Mouse (Mus musculus) A20 (cell line): ENCODE results near the gene Dync1i2.

Source experiments
- DNase-seq: peaks from one replicate; pipeline ENCODE4 v3.0.0-alpha.2; 2011; ENCODE audit warnings: low read depth, low spot score

Gene Dync1i2

DNA sequence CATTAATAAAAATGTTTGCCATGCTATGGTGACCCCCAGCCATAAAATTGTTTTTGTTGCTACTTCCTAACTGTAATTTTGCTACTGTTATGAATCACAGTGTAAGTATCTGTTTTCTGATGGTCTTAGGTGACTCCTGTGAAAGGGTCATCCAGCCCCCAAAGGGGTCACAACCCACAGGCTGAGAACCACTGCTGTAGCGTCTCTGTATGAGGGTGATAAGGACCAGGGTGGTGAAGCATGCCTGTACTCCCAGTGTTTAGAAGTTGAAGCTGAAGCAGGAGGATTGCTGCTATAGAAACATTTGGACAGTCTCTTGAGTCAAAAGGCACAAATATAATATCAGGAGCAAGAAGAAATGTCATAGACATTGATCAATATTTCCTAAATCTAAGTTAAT is 57.8 kb downstream of the Dync1i2 start:
- no peak for DNase-seq

DNA sequence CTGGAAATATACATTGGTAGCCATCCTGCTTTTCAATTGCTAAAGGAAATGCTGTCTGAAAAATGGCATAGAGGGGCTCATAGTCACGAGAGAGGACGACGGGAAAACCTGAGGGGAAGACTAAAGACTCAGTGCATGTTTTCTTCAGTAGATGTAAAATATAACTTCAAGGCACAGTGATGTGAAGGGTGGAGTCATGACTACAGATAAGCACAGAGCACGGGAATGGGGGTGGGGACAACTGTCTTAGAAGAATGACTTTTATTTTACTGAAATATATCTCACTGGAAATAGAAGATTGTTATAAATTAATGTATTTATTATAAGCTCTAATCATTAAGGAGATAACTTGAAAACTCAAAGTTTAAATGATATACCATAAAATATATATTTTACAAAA is 58.6 kb downstream of the Dync1i2 start:
- DNase-seq = no peak

DNA sequence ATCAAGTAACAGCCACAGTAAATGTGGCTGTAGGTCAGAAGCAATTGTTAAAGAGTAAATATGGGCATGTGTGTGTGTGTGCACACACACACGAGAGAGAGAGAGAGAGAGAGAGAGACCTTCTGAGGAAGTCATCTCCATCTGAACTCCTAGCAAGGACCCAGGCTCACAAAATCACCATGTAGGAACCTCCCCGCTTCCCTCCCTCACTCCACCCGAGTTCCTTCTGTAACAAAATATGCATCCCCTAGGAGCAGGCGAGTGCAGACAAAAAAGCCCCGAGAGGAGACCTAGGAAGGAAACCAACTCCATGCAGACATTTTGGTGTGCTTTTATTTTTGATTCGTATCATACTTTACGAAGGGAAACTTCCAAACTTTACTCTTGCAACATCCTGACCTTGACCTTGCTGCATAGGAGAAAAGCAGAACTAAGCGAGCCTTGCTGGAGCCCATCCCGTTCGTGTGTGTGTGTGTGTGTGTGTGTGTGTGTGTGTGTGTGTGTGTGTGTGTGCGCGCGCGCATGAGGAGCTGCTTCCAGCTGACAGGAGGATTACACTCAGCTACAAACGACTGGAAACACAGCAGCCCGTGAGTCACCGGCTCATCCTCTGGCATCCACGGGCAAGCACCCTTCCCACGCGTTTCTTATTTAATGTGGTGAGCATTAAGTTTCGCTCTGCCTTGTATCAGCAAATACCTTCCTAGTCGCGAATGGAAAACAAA is 62.6 kb downstream of the Dync1i2 start:
- no peak for DNase-seq

DNA sequence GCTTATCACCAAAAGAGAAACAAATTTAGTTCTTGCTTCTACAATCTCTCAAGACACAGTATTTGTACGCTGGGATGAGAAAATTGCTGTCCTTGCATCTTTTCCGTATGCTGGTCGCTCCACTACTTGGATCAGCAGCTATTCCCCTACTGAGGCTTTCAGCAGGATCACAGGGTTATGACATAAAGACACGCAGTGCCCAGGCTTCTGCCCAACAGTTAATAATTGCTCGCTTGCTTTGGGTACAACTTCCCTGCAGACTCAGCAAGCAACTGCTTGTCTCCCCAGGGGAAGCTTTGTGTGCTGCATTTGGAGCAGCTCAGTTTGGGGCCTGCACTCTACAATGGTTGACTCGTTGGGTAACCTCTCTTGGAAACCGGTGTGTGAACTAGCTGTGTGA is 64.2 kb downstream of the Dync1i2 start:
- DNase-seq = no peak

DNA sequence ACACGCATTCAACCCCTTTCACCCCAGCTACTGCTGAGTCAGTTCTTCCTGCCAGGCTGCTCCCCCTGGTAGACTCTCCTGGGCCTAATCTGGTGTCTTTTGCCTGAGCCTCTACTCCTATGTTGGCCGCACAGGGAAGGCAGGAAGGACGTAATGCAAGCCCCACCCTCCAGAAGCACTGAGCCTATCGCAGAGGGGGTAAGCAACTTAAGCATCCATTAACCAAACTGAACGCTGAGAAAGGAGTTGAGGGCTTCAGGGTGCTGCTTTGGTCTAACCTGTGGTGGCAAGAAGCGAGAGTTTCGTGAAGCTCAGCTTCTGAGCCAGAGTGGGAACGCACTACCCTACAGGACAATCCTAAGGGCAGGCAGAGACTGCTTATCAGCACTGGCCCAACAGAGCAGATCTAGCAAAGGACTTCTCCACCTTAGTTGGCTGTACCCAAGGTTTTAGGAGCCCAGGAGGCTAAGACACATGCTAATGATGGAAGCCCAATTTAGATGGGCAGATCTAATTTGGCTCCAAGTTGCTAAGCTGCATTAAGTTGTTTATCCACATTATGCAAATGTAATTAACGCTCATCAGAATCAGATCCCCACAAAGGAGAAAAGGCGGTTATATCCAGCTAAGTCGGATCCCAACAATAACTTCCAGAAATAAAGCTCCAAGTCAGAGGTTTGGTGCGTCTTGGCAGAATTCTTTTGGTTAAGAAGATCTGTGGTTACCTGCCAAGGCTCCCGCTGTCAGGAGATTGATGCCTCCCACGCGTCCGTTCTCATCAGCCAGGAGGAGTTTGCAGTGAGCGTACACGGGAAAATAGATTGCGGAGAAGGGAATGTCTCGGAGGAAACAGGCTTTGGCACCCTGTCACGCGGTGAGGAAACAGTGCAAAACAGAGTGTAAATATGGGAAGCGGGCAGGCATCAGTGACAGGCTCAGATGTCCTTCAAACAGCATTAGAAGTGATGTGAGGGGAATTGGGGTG is 67.6 kb downstream of the Dync1i2 start:
- DNase-seq = no peak

DNA sequence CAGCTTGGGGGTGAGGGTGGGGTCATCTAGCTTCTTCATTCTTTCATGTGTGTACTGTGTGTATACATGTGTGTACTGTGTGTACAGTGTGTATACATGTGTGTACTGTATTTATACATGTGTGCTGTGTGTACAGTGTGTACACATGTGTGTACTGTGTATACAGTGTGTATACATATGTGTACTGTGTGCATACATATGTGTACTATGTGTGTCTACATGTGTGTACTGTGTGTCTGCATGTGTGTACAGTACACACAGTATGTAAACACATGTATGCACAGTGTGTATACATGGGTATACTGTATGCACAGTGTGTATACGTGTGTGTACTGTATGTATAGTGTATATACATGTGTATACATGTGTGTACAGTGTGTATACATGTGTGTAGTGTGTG is 70.5 kb downstream of the Dync1i2 start:
- DNase-seq = no peak

DNA sequence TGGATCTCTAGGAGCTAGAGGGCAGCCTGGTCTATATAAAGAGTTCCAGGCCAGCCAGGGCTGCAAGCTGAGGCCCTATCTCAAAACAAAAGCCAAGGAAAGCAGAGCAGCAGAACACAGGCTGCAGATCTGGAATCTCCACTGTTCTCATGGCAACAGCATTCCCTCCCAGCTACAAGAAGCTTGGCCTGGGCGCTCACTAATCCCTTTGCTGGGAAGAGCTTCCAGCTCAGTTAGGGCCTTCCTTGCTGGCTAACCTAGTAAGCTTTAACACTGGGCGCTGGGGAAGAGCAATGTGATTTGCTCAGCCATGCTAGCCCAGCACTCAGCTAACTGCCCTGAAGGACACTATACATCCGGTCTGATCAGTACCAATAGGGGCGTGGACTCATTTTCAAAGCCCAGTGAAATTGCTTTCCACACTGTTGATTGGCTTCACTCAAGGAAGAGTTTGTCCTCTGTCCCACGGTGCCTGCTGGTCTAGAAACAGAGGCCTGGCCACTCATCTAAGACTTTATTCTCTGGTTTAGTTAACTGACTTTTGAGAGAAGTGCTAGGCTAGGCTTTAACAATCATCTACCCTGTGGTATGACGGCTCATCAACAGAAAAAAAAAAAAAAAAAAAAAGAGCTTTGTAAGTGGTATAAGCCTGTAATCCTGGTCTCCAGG is 78.7 kb downstream of the Dync1i2 start:
- no peak for DNase-seq

DNA sequence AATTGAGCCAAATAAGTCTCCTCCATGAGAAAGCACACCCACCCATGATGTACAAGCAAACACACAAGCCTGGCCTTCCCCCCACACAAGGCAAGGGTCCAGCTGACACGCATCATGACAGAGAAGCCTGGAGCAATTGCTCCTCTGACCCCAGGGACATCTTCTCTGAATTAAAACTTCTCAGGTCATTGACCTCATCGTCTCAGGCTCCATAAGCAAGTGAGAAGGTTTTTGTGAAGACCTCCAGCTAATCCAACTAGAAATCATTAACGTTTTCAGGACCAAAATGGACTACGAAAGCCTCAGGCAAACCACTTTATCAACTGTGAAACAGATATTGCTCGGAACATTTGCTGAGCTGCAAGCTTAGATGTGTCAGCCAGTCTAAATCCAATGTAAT is 80.1 kb downstream of the Dync1i2 start:
- no peak for DNase-seq

DNA sequence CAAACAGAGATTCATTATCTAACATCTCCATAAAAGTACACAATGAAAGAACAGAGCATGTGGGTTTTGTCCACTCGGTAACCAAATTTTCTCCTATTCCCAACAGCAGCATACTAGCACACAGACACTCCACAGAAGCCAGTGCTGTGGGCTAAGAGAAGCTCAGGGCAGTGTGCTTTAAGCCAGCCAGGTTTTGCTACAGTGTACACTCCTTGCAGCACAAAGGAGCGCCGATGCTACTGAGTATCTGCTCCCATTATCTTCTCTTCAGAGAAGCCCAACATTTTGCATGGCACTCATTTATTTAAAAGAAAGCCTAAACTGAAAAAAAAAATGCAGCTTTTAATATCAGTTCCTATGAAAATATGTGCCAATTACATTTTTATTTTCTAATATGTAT is 82.5 kb downstream of the Dync1i2 start:
- no peak for DNase-seq

DNA sequence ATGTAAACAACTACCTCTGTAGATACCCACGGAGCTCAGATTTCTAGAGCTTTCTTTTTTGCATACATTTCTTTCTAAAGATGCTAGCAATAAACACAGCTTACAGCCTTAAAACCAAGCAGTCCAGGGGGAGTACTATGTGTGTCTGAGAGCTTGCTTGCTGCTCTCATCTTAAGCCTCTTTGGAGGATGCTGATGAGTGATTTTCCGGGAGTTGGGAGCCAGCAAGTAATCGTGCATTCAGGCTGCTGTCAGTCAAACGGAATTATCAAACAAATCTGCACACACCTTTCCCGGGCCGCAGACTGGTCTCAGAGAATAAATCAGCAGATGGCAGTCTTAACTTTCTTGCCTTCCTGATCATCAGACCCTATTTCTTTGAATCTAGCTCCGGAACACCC is 83.0 kb downstream of the Dync1i2 start:
- no peak for DNase-seq

DNA sequence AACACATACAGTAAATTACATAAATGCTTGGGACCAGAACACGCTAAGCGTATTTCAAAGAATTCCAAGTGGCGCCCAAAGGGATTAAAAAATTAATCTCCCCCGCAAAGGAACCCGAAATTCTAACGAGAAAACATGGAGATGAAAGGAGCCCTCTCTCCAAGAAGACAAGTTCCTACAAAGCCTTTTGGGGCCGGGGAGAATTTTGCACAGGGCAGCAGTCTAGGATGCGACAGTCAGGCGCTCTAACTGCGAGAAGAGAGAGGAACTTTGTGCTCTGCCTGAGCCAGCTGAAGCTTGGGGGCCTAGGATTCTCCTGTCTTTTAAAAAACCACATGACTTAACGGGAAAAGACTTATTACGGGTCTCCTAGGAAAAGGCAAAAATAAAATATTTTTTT is 84.3 kb downstream of the Dync1i2 start:
- no peak for DNase-seq

DNA sequence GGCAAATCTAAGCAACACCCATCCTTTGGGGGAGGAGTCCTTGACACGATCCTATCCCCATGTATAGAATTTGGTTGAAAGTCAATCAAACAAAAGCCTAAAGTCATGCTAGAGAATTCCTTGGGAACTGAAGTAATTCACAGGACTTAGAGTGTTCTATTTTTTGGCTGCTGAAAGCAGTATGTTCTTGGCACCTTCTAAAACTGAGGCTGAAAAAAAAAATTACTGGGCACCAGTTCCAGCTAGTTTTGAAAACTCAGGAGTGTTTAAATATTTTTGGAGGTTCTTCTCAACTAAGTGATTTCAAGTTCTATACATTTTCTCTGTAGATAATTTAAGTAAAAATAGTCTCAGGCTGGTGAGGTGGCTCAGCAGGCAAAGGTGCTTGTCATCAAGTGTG is 86.0 kb downstream of the Dync1i2 start:
- DNase-seq = no peak

DNA sequence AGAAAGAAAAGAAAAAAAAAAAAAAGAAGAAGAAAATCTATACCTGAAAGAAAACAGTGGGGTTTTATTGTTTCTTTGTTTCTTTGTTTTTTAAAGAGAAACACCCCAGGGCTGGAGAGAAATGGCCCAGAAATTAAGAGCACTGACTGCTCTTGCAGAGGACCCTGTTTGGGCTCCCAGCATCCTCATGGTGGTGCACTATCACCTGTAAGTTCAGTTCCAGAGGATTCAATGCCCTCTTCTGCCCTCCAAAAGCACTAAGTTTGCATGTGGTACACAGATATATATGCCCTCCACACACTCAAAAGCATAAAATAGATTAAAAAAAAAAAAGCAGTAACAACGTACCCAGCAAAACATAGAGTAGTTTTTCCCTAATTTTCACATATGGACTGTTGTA is 87.2 kb downstream of the Dync1i2 start:
- no peak for DNase-seq

DNA sequence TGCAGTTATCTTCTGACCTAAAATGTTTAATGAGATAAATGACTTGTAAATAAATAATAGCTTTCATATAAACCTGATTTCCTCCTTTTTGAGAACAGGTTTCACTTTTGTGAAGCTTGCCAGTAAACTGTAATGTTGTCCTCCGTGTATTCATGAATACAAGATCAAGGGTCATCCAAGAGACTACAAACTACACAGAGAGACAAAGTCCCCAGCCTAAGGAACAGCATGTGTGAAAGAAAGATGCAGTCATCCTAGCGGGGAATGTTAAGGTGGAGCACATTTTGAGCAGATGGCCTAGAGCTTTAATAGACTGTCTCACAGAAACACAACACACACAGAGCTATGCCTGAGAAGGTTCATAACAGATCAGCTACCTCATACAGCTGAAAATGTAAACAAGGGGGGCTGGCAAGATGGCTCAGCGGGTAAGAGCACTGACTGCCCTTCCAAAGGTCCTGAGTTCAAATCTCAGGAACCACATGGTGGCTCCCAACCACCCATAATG is 90.7 kb downstream of the Dync1i2 start:
- no peak for DNase-seq

DNA sequence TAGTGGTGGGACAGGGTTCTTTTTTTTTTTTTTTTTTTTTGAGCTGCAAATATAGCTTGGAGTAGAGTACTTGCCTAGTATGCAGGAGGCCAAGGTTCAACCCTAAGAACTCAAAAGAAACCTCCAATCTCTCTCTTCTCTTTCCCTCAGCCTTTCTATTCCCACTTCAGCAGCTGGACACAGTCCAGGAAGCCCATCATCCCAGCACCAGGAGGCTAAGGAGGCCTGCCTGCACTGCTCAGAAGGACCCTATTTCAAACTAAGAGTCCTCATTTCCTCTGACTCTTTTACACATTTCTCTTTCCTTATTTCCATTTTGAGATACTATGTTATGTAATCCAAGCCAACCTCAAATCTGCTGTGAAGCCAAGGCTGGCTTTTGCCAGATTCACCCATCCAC is 91.7 kb downstream of the Dync1i2 start:
- no peak for DNase-seq

DNA sequence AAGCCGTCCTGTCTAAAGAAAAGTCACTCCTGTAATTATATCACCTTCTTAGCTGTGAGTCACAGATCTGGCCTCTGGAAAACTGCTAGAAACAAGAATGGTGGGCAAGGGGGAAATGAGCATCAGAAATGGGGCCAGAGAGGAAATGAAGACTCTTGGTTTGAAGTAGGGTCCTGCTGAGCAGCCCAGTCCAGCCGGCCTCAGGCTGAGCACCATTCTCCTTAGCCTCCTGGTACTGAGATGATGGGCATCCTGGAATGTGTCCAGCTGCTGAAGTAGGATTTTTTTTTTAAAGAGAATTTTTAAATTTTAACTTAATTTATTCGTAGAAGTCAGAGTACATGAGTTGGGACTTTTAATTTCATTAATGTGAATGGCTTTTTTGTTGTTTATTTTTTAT is 93.3 kb downstream of the Dync1i2 start:
- DNase-seq = no peak

DNA sequence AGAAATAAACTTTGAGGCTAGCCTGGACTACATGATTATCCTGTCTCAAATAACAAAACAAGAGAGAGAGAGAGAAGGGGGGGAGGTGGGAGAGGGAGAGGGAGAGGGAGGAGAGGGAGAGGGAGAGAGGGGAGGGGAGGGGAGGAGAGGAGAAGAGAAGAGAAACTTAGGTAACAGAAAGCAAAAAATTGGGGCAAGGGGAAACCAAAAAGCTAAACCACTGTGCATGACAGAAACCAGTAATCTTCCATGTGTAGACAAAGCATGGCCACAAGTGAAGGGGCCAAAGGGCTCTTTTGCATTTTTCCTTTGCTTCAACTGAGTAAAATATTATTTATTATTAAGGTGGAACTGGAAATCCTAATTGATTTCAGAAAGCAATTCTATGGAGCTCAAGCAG is 94.9 kb downstream of the Dync1i2 start:
- no peak for DNase-seq

DNA sequence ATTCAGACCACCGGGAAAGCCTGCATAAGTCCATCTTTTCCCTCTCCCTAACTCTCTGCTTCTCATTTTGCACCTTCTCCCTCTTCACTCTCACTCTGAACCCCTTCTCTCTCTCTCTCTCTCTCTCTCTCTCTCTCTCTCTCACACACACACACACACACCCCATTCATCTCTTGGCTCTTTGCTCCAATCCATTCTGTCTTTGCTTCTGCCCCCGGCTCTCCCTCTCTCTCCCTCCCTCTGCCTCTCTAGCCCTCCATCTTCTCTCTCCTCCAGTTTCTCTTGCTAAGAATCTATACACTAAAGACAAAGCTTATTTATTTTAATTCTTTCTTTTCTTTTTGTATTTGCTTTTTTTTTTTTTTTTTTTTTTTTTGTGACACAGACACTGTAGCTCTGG is 98.2 kb downstream of the Dync1i2 start:
- no peak for DNase-seq

DNA sequence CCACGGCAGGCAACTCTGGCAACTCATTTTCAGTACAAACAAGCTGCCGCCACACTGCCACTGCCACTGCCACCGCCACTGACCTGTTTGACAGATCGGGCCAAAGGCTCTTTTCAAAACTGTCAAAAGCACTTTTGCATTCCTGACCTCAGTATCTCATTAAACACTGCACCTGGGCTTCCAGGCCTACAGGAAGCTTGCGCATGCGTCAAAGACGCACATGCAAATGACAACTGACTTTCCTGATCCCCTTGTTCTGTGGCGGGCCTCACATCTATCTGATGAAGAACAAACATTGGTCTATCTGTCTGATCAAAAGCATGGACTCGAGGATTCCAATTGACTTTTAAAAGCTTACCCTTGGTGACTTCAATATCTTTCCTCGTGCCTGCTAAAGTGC is 100.6 kb downstream of the Dync1i2 start:
- DNase-seq = no peak
